Mouse (Mus musculus) MEL (cell line): ENCODE results near the gene Tmem89. TPM values are rescaled to one million over a fixed set of nuclear protein-coding genes. Genes with fewer than 3 reads are reported as not detected.

Source experiments
- DNase-seq: peaks from one replicate; pipeline ENCODE4 v3.0.0; 2011; ENCODE audit warnings: low read depth, low spot score
- H3K27ac ChIP-seq: 2 replicates; pipeline ENCODE4 v1.5.1; 2012; ENCODE audit warnings: low read depth, mild to moderate bottlenecking, control low read depth, low read length, moderate library complexity; ENCODE audit not compliant: control insufficient read depth
- H3K27me3 ChIP-seq, 2 experiments: fragments of 150-350 bp in 1 of 2; sonication (generic) in 1 of 2; 2 replicates each; pipeline ENCODE4 v1.6.1; 2012; ENCODE audit warnings: low read length in 2 of 2, mild to moderate bottlenecking in 2 of 2, improper control_type of control experiment in 1 of 2, moderate library complexity in 1 of 2; ENCODE audit not compliant: insufficient read depth in 2 of 2, control insufficient read depth in 1 of 2
- H3K36me3 ChIP-seq, 2 experiments: 2 replicates each; pipeline ENCODE4 v1.6.1; 2012 to 2014; ENCODE audit warnings: low read length in 2 of 2, improper control_type of control experiment in 1 of 2, inconsistent platforms in 1 of 2, mild to moderate bottlenecking in 1 of 2; ENCODE audit not compliant: insufficient read depth in 2 of 2, control insufficient read depth in 1 of 2
- H3K4me1 ChIP-seq, 2 experiments: fragments of 150-350 bp in 1 of 2; sonication (generic) in 1 of 2; 2 replicates each; pipeline ENCODE4 v1.6.1; 2012; ENCODE audit warnings: low read length in 2 of 2, improper control_type of control experiment in 1 of 2, mild to moderate bottlenecking in 1 of 2; ENCODE audit not compliant: insufficient read depth in 2 of 2, control insufficient read depth in 1 of 2
- H3K4me3 ChIP-seq, 2 experiments: fragments of 150-350 bp in 1 of 2; sonication (generic) in 1 of 2; 2 replicates each; pipeline ENCODE4 v1.5.1; 2012; ENCODE audit warnings: low read depth in 2 of 2, low read length in 2 of 2, mild to moderate bottlenecking in 2 of 2, moderate library complexity in 2 of 2, control low read depth in 1 of 2, improper control_type of control experiment in 1 of 2; ENCODE audit not compliant: control insufficient read depth in 1 of 2, insufficient read depth in 1 of 2
- H3K79me2 ChIP-seq: 2 replicates; pipeline ENCODE4 v1.6.1; 2012; ENCODE audit warnings: mild to moderate bottlenecking, low read length, moderate library complexity; ENCODE audit not compliant: control insufficient read depth, poor library complexity, insufficient read depth
- H3K9ac ChIP-seq: 2 replicates; pipeline ENCODE4 v1.6.1; 2012; ENCODE audit warnings: low read depth, mild to moderate bottlenecking, control low read depth, low read length, moderate library complexity; ENCODE audit not compliant: control insufficient read depth, poor library complexity, severe bottlenecking
- H3K9me3 ChIP-seq: fragments of 150-350 bp; sonication (generic); replicated peaks from 2 replicates; pipeline ENCODE4 v1.6.1; 2012; ENCODE audit warnings: mild to moderate bottlenecking, low read length, improper control_type of control experiment, moderate library complexity; ENCODE audit not compliant: insufficient read depth
- BHLHE40 ChIP-seq: IDR thresholded peaks from 2 replicates; pipeline ENCODE4 v1.6.1; 2012; ENCODE audit warnings: low read depth, mild to moderate bottlenecking, inconsistent platforms, low read length, improper control_type of control experiment, borderline replicate concordance
- CHD2 ChIP-seq: IDR thresholded peaks from 2 replicates; pipeline ENCODE4 v1.6.1; 2011; ENCODE audit warnings: low read length, improper control_type of control experiment
- CTCF ChIP-seq, 3 experiments: IDR thresholded peaks in 2 of 3; conservative IDR thresholded peaks in 1 of 3; 2 replicates each; pipeline ENCODE4 v1.5.1; 2011 to 2012; ENCODE audit warnings: low read length in 3 of 3, low read depth in 2 of 3, mild to moderate bottlenecking in 2 of 3, improper control_type of control experiment in 1 of 3, inconsistent platforms in 1 of 3, mixed read lengths in 1 of 3, moderate library complexity in 1 of 3; ENCODE audit not compliant: control insufficient read depth in 1 of 3, insufficient read depth in 1 of 3, poor library complexity in 1 of 3, severe bottlenecking in 1 of 3
- E2F4 ChIP-seq: IDR thresholded peaks from 2 replicates; pipeline ENCODE4 v1.6.1; 2011; ENCODE audit warnings: low read depth, low read length, improper control_type of control experiment, borderline replicate concordance
- ELF1 ChIP-seq: IDR thresholded peaks from 2 replicates; pipeline ENCODE4 v1.6.1; 2014; ENCODE audit warnings: low read depth, mild to moderate bottlenecking, inconsistent platforms, low read length, improper control_type of control experiment, moderate library complexity
- EP300 ChIP-seq, 2 experiments: IDR thresholded peaks; 2 replicates each; pipeline ENCODE4 v1.6.1; 2011; ENCODE audit warnings: improper control_type of control experiment in 2 of 2, low read length in 2 of 2, low read depth in 1 of 2, mild to moderate bottlenecking in 1 of 2
- GABPA ChIP-seq: IDR thresholded peaks from 2 replicates; pipeline ENCODE4 v1.6.1; 2012; ENCODE audit warnings: low read depth, mild to moderate bottlenecking, inconsistent platforms, low read length, improper control_type of control experiment, moderate library complexity
- GATA1 ChIP-seq: IDR thresholded peaks from 2 replicates; pipeline ENCODE4 v1.6.1; 2011; ENCODE audit warnings: low read depth, low read length, improper control_type of control experiment
- HCFC1 ChIP-seq: IDR thresholded peaks from 2 replicates; pipeline ENCODE4 v1.6.1; 2012; ENCODE audit warnings: low read depth, mild to moderate bottlenecking, inconsistent platforms, low read length, improper control_type of control experiment, moderate library complexity
- KAT2A ChIP-seq: conservative IDR thresholded peaks from 2 replicates; pipeline ENCODE4 v1.6.1; 2012; ENCODE audit warnings: low read depth, low read length, improper control_type of control experiment, inconsistent platforms
- MAFK ChIP-seq: IDR thresholded peaks from 2 replicates; pipeline ENCODE4 v1.6.1; 2011; ENCODE audit warnings: low read depth, mild to moderate bottlenecking, low read length, improper control_type of control experiment, borderline replicate concordance
- MAX ChIP-seq: IDR thresholded peaks from 2 replicates; pipeline ENCODE4 v1.6.1; 2011; ENCODE audit warnings: low read length, improper control_type of control experiment
- MAZ ChIP-seq: IDR thresholded peaks from 2 replicates; pipeline ENCODE4 v1.6.1; 2012; ENCODE audit warnings: low read depth, mild to moderate bottlenecking, inconsistent platforms, low read length, improper control_type of control experiment
- MEF2A ChIP-seq: IDR thresholded peaks from 2 replicates; pipeline ENCODE4 v1.6.1; 2014; ENCODE audit warnings: low read depth, mild to moderate bottlenecking, inconsistent platforms, low read length, improper control_type of control experiment; ENCODE audit not compliant: poor library complexity, insufficient replicate concordance, severe bottlenecking; ENCODE audit errors: extremely low read depth
- MXI1 ChIP-seq: IDR thresholded peaks from 2 replicates; pipeline ENCODE4 v1.6.1; 2011; ENCODE audit warnings: mild to moderate bottlenecking, low read depth, low read length, improper control_type of control experiment
- MYB ChIP-seq: IDR thresholded peaks from 2 replicates; pipeline ENCODE4 v1.6.1; 2011; ENCODE audit warnings: mild to moderate bottlenecking, low read depth, low read length, improper control_type of control experiment
- POLR2A ChIP-seq, 2 experiments: IDR thresholded peaks; 2 replicates each; pipeline ENCODE4 v1.6.1; 2011 to 2012; ENCODE audit warnings: low read length in 2 of 2, mild to moderate bottlenecking in 2 of 2, control low read depth in 1 of 2, improper control_type of control experiment in 1 of 2, low read depth in 1 of 2, moderate library complexity in 1 of 2; ENCODE audit not compliant: control insufficient read depth in 1 of 2, insufficient read depth in 1 of 2, poor library complexity in 1 of 2
- POLR2AphosphoS2 ChIP-seq: IDR thresholded peaks from 2 replicates; pipeline ENCODE4 v1.6.1; 2011; ENCODE audit warnings: low read length, improper control_type of control experiment
- POLR2AphosphoS5 ChIP-seq: IDR thresholded peaks from 2 replicates; pipeline ENCODE4 v1.6.1; 2012; ENCODE audit warnings: low read depth, borderline replicate concordance, mild to moderate bottlenecking, inconsistent platforms, low read length, moderate library complexity, mixed read lengths
- TAL1 ChIP-seq: IDR thresholded peaks from 2 replicates; pipeline ENCODE4 v1.6.1; 2012; ENCODE audit warnings: mild to moderate bottlenecking, inconsistent platforms, low read length, moderate library complexity, mixed read lengths
- USF1 ChIP-seq: IDR thresholded peaks from 2 replicates; pipeline ENCODE4 v1.6.1; 2014; ENCODE audit warnings: low read depth, mild to moderate bottlenecking, inconsistent platforms, low read length, improper control_type of control experiment, moderate library complexity
- ZC3H11A ChIP-seq: IDR thresholded peaks from 2 replicates; pipeline ENCODE4 v1.6.1; 2012; ENCODE audit warnings: low read depth, mild to moderate bottlenecking, inconsistent platforms, low read length, improper control_type of control experiment
- ZMIZ1 ChIP-seq: IDR thresholded peaks from 2 replicates; pipeline ENCODE4 v1.6.1; 2012; ENCODE audit warnings: low read depth, mild to moderate bottlenecking, inconsistent platforms, low read length, improper control_type of control experiment, moderate library complexity
- ZNF384 ChIP-seq: IDR thresholded peaks from 2 replicates; pipeline ENCODE4 v1.6.1; 2012; ENCODE audit warnings: low read depth, mild to moderate bottlenecking, inconsistent platforms, low read length, improper control_type of control experiment
- polyA plus RNA-seq, 2 experiments: library from polyadenylated mRNA; stranded (reverse) in 1 of 2; unstranded in 1 of 2; fragments of >175 nt in 1 of 2; fragments of >200 nt in 1 of 2; gene quantifications; 2 replicates each; pipeline versions ENCODE4 v1.2.1 to v1.2.4; 2012; ENCODE audit warnings: low replicate concordance in 2 of 2, low read depth in 1 of 2; ENCODE audit not compliant: insufficient read length in 2 of 2, insufficient read depth in 1 of 2, missing spikeins in 1 of 2
- total RNA-seq: library from RNA; depleted of rRNA; stranded (reverse); fragments of 300-350 nt; gene quantifications from 2 replicates; pipeline ENCODE4 v1.2.3, GENCODE M21; 2012

Tmem89 gene
- total and polyA plus RNA-seq, 3 experiments, result not detected

- H3K36me3 ChIP-seq, result no peaks in the 10 kb centered on the region
- H3K27me3 ChIP-seq, result no peaks in the 10 kb centered on the region
- no peak overlapping the region for H3K27ac ChIP-seq
- no peaks in the 10 kb centered on the region for H3K9me3 ChIP-seq
- no peak for TF ChIP-seq CTCF (IDR thresholded peaks at IDR 0.05 in 2 of 3, conservative IDR thresholded peaks at IDR 0.05 in 1 of 3; ENCODE audit: control insufficient read depth in 1 of 3, insufficient read depth in 1 of 3, low read depth in 2 of 3, low read length in 3 of 3, poor library complexity in 1 of 3, severe bottlenecking in 1 of 3)
- no peak for TF ChIP-seq CHD2
- TF ChIP-seq POLR2A (IDR thresholded peaks at IDR 0.05; ENCODE audit: control insufficient read depth in 1 of 2, insufficient read depth in 1 of 2, low read depth in 1 of 2, low read length in 2 of 2, poor library complexity in 1 of 2), result no peak
- no peak for TF ChIP-seq ZNF384
- no peak for TF ChIP-seq POLR2AphosphoS5
- no peak for TF ChIP-seq MAX
- TF ChIP-seq ELF1, result no peak
- TF ChIP-seq, all 39 proteins: peak for 0
- Histone ChIP-seq H3K79me2 (no peaks in the 10 kb centered on the region), H3K4me1 (no peaks in the 10 kb centered on the region), H3K9ac (no peak overlapping the region), H3K4me3 (no peak overlapping the region)
- no peak for DNase-seq
Measured at GRCm38 (mm10) chr9:108955241-108955640, 40.8 kb downstream of the Tmem89 start.

- H3K9me3 ChIP-seq, result no peaks in the 10 kb centered on the region
- H3K9ac ChIP-seq, result no peak overlapping the region
- no peaks in the 10 kb centered on the region for H3K36me3 ChIP-seq
- no peak overlapping the region for H3K4me3 ChIP-seq
- no peak for DNase-seq
- TF ChIP-seq CHD2 (no peak), USF1 (no peak), HCFC1 (no peak), ZNF384 (no peak), TAL1 (no peak)
- no peaks in the 10 kb centered on the region for H3K4me1 ChIP-seq
- no peaks in the 10 kb centered on the region for H3K27me3 ChIP-seq
- no peak overlapping the region for H3K27ac ChIP-seq
- no peaks in the 10 kb centered on the region for H3K79me2 ChIP-seq
Measured at GRCm38 (mm10) chr9:108955846-108956245, 41.4 kb downstream of the Tmem89 start.

GRCm38 (mm10) chr9:108963577-108963976, 49.2 kb downstream of the Tmem89 start:
- no peaks in the 10 kb centered on the region for H3K27me3 ChIP-seq
- no peak for DNase-seq
- H3K4me1 ChIP-seq, result no peaks in the 10 kb centered on the region
- H3K79me2 ChIP-seq, result no peaks in the 10 kb centered on the region
- H3K36me3 ChIP-seq, result no peaks in the 10 kb centered on the region
- no peak overlapping the region for H3K27ac ChIP-seq
- H3K9ac ChIP-seq, result no peak overlapping the region
- no peaks in the 10 kb centered on the region for H3K9me3 ChIP-seq
- TF ChIP-seq MYB (no peak), CHD2 (no peak), BHLHE40 (no peak), E2F4 (no peak), POLR2AphosphoS2 (no peak), POLR2A (IDR thresholded peaks at IDR 0.05; ENCODE audit: control insufficient read depth in 1 of 2, insufficient read depth in 1 of 2, low read depth in 1 of 2, low read length in 2 of 2, poor library complexity in 1 of 2) (no peak), ZC3H11A (no peak), GATA1 (no peak), MAFK (no peak), EP300 (IDR thresholded peaks at IDR 0.05; ENCODE audit: low read depth in 1 of 2, low read length in 2 of 2) (no peak), KAT2A (no peak), MAX (no peak), USF1 (no peak), GABPA (no peak), MXI1 (no peak), ZMIZ1 (no peak), MEF2A (no peak), MAZ (no peak)
- no peak overlapping the region for H3K4me3 ChIP-seq
